Mouse (Mus musculus): Measurements from ENCODE around the gene Tmem169. TPM values are rescaled to one million over a fixed set of nuclear protein-coding genes. Genes with fewer than 3 reads are reported as not detected.

Gene Tmem169
- polyA plus RNA-seq, 1 experiment from 2014 or later = 2.6 TPM

- no peak overlapping the region for H3K9ac ChIP-seq (replicated peaks; ENCODE audit: low read depth, low read length)
- no peaks in the 10 kb centered on the region for H3K9me3 ChIP-seq (ENCODE audit: control insufficient read depth, low read depth, low read length)
- ATAC-seq (ENCODE audit: insufficient number of reproducible peaks, insufficient read depth, low FRiP score, low read depth) = no peak
- H3K27me3 ChIP-seq (ENCODE audit: control insufficient read depth, insufficient read depth, low read length) = no peaks in the 10 kb centered on the region
- H3K27ac ChIP-seq (ENCODE audit: low read length) = no peak overlapping the region; the same call in 1 of the 2 replicates
- no peak overlapping the region for H3K4me3 ChIP-seq (ENCODE audit: low read depth, low read length)
- no peaks in the 10 kb centered on the region; the same call in 1 of the 2 replicates for H3K4me1 ChIP-seq (ENCODE audit: control insufficient read depth, insufficient read depth, low read length)
- H3K4me2 ChIP-seq (replicated peaks; ENCODE audit: low read depth, low read length) = 0 out of 2 replicates have a peak overlapping the region, but pooled peaks have one; percentile 60
- 81% methylated on average over 9 of the region's 9 CpGs for WGBS
- H3K36me3 ChIP-seq (ENCODE audit: control insufficient read depth, insufficient read depth, low read length) = peaks cover 7% of the 10 kb centered on the region
Observed at GRCm38 (mm10) chr1:72256381-72257256, 27.6 kb upstream of the Tmem169 start.

GRCm38 (mm10) chr1:72263099-72263498 lies 21.1 kb upstream of the Tmem169 start:
- H3K4me3 ChIP-seq (ENCODE audit: low read depth, low read length) = no peak overlapping the region
- H3K36me3 ChIP-seq (ENCODE audit: control insufficient read depth, insufficient read depth, low read length) = peaks cover 15% of the 10 kb centered on the region
- H3K9ac ChIP-seq (replicated peaks; ENCODE audit: low read depth, low read length) = no peak overlapping the region
- H3K4me1 ChIP-seq (ENCODE audit: control insufficient read depth, insufficient read depth, low read length) = no peaks in the 10 kb centered on the region
- no peak overlapping the region for H3K4me2 ChIP-seq (replicated peaks; ENCODE audit: low read depth, low read length)
- 85% methylated on average over 3 of the region's 3 CpGs for WGBS
- H3K9me3 ChIP-seq (ENCODE audit: control insufficient read depth, low read depth, low read length) = no peaks in the 10 kb centered on the region
- no peaks in the 10 kb centered on the region for H3K27me3 ChIP-seq (ENCODE audit: control insufficient read depth, insufficient read depth, low read length)
- no peak overlapping the region for H3K27ac ChIP-seq (ENCODE audit: low read length)
- ATAC-seq (ENCODE audit: insufficient number of reproducible peaks, insufficient read depth, low FRiP score, low read depth) = no peak

DNA sequence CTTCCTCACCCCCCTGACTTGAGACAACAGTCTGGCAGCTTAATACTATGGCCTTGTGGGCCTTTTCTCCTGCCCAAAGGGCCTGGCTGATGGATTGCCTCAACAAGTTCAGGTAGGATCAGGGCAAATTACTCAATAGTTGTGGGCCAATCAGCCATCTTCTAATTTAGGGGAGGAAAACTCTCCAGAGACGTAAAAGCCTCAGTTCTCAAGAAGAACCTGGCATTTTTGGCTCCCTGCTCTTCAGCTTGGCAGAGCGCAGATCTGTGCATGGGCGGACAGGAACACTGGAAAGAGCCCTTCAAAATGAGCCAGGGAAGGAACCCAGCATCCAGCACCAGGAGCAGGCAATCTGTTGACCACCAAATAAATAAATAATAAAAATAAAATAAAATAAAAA lies 6.1 kb upstream of the Tmem169 start:
- peaks cover 3% of the 10 kb centered on the region; the same call in 1 of the 2 replicates for H3K4me1 ChIP-seq (ENCODE audit: control insufficient read depth, insufficient read depth, low read length)
- H3K36me3 ChIP-seq (ENCODE audit: control insufficient read depth, insufficient read depth, low read length) = peaks cover 7% of the 10 kb centered on the region; the same call in 1 of the 2 replicates
- WGBS = 94% methylated on average over 3 of the region's 3 CpGs
- H3K27ac ChIP-seq (ENCODE audit: low read length) = no peak overlapping the region
- no peak overlapping the region for H3K4me3 ChIP-seq (ENCODE audit: low read depth, low read length)
- H3K27me3 ChIP-seq (ENCODE audit: control insufficient read depth, insufficient read depth, low read length) = no peaks in the 10 kb centered on the region
- no peak overlapping the region for H3K4me2 ChIP-seq (replicated peaks; ENCODE audit: low read depth, low read length)
- ATAC-seq (ENCODE audit: insufficient number of reproducible peaks, insufficient read depth, low FRiP score, low read depth) = no peak
- H3K9me3 ChIP-seq (ENCODE audit: control insufficient read depth, low read depth, low read length) = no peaks in the 10 kb centered on the region
- H3K9ac ChIP-seq (replicated peaks; ENCODE audit: low read depth, low read length) = no peak overlapping the region

DNA sequence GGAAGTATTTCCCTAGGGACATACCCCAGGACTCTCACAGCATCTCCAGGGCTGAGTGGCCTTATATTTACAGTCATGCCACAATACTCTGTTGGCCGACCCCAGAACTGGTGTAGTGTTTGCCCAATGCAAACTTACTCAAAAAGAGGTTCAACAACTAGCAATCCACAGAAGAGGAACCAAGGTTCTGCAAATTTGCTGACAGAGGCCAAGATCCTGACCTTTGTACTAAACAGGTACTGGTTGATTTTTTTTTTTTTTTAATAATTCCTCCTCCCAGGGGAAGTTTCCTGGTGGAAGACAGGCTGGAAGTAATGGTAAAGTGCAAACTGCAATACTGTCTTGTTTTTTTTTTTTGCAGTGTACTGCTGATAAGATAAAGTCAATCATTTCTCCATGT lies 1.6 kb upstream of the Tmem169 start:
- WGBS = 67% methylated on average over 1 of the region's 1 CpGs
- H3K27ac ChIP-seq (ENCODE audit: low read length) = no peak overlapping the region
- H3K27me3 ChIP-seq (ENCODE audit: control insufficient read depth, insufficient read depth, low read length) = no peaks in the 10 kb centered on the region

DNA sequence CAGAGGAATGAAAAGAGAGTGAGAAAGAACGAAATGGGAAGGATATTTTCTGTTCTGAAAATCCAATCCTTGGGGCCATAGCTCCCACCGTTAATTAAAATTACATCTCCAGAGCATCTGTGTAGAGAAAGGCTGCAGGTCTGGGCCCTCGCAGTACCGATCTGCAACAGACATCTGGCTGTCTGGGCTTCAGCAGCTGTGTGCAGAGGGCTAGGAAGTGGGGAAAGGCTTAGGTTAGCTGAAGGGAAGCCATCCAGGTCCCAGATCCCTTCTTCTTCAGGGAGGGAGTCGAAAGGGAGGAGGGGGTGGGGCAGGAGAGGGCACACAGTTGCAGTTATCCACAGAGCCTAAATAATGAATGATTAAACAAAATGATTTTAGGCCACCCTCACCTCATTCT lies 370 bp downstream of the Tmem169 start:
- H3K4me2 ChIP-seq (replicated peaks; ENCODE audit: low read depth, low read length) = peak overlapping the region; percentile 80
- H3K9me3 ChIP-seq (ENCODE audit: control insufficient read depth, low read depth, low read length) = no peaks in the 10 kb centered on the region
- no peak for ATAC-seq (ENCODE audit: insufficient number of reproducible peaks, insufficient read depth, low FRiP score, low read depth)
- H3K36me3 ChIP-seq (ENCODE audit: control insufficient read depth, insufficient read depth, low read length) = no peaks in the 10 kb centered on the region
- peak overlapping the region; percentile 45 for H3K4me3 ChIP-seq (ENCODE audit: low read depth, low read length)
- H3K27ac ChIP-seq (ENCODE audit: low read length) = no peak overlapping the region
- 4% methylated on average over 5 of the region's 5 CpGs for WGBS
- H3K4me1 ChIP-seq (ENCODE audit: control insufficient read depth, insufficient read depth, low read length) = peaks cover 3% of the 10 kb centered on the region; the same call in 1 of the 2 replicates
- no peak overlapping the region for H3K9ac ChIP-seq (replicated peaks; ENCODE audit: low read depth, low read length)
- no peaks in the 10 kb centered on the region for H3K27me3 ChIP-seq (ENCODE audit: control insufficient read depth, insufficient read depth, low read length)

More for the DNA sequence above, 1.6 kb upstream of the Tmem169 start:
- no peak overlapping the region for H3K9ac ChIP-seq (replicated peaks; ENCODE audit: low read depth, low read length)
- H3K4me1 ChIP-seq (ENCODE audit: control insufficient read depth, insufficient read depth, low read length) = peaks cover 3% of the 10 kb centered on the region; the same call in 1 of the 2 replicates
- no peak overlapping the region for H3K4me2 ChIP-seq (replicated peaks; ENCODE audit: low read depth, low read length)
- no peaks in the 10 kb centered on the region for H3K36me3 ChIP-seq (ENCODE audit: control insufficient read depth, insufficient read depth, low read length)
- H3K4me3 ChIP-seq (ENCODE audit: low read depth, low read length) = no peak overlapping the region
- no peak for ATAC-seq (ENCODE audit: insufficient number of reproducible peaks, insufficient read depth, low FRiP score, low read depth)
- H3K9me3 ChIP-seq (ENCODE audit: control insufficient read depth, low read depth, low read length) = no peaks in the 10 kb centered on the region

- H3K4me3 ChIP-seq (ENCODE audit: low read depth, low read length) = no peak overlapping the region
- 36% methylated on average over 5 of the region's 5 CpGs for WGBS
Observed at GRCm38 (mm10) chr1:72286904-72287303, 2.7 kb downstream of the Tmem169 start.

GRCm38 (mm10) chr1:72287893-72288292 lies 3.7 kb downstream of the Tmem169 start:
- no peaks in the 10 kb centered on the region for H3K9me3 ChIP-seq (ENCODE audit: control insufficient read depth, low read depth, low read length)
- H3K27me3 ChIP-seq (ENCODE audit: control insufficient read depth, insufficient read depth, low read length) = no peaks in the 10 kb centered on the region
- ATAC-seq (ENCODE audit: insufficient number of reproducible peaks, insufficient read depth, low FRiP score, low read depth) = no peak
- H3K36me3 ChIP-seq (ENCODE audit: control insufficient read depth, insufficient read depth, low read length) = no peaks in the 10 kb centered on the region
- H3K4me3 ChIP-seq (ENCODE audit: low read depth, low read length) = no peak overlapping the region
- H3K4me1 ChIP-seq (ENCODE audit: control insufficient read depth, insufficient read depth, low read length) = no peaks in the 10 kb centered on the region
- 76% methylated on average over 4 of the region's 4 CpGs for whole genome bisulfite sequencing
- H3K27ac ChIP-seq (ENCODE audit: low read length) = no peak overlapping the region
- no peak overlapping the region for H3K4me2 ChIP-seq (replicated peaks; ENCODE audit: low read depth, low read length)
- no peak overlapping the region for H3K9ac ChIP-seq (replicated peaks; ENCODE audit: low read depth, low read length)

More at GRCm38 (mm10) chr1:72286904-72287303, 2.7 kb downstream of the Tmem169 start:
- Histone ChIP-seq H3K9ac (replicated peaks; ENCODE audit: low read depth, low read length) (no peak overlapping the region), H3K27ac (ENCODE audit: low read length) (no peak overlapping the region), H3K9me3 (ENCODE audit: control insufficient read depth, low read depth, low read length) (no peaks in the 10 kb centered on the region), H3K27me3 (ENCODE audit: control insufficient read depth, insufficient read depth, low read length) (no peaks in the 10 kb centered on the region), H3K4me1 (ENCODE audit: control insufficient read depth, insufficient read depth, low read length) (peaks cover 3% of the 10 kb centered on the region; the same call in 1 of the 2 replicates), H3K36me3 (ENCODE audit: control insufficient read depth, insufficient read depth, low read length) (no peaks in the 10 kb centered on the region), H3K4me2 (replicated peaks; ENCODE audit: low read depth, low read length) (no peak overlapping the region)
- ATAC-seq (ENCODE audit: insufficient number of reproducible peaks, insufficient read depth, low FRiP score, low read depth) = no peak

DNA sequence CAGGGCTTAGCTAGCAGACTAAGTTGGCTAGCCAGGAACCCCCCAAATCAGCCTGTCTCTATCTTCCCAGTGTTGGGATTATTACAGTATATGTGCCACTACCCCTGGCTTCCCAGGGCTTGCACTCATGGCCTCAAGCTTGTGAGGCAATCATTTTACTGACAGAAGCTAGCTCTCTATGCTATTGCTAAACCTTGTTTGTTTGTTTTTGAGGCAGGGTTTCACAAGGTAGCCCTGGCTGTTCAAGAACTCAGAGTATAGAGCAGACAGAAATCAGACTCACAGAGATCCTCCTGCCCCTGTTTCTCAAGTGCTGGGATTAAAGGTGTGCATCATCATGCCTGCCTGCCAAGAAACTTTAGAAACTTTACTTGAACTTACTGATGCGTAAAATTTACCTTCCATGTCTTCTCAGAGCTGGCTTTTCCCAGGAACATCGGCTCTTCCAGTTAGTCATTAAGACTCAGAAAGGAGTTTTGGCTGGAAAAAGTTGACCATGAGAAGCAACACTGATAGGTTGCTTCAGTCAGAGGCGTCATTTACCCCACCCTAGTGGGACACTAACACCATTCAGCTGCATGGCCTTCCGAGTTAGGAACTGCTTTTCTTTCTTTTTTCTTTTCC lies 4.5 kb downstream of the Tmem169 start:
- Histone ChIP-seq H3K27ac (ENCODE audit: low read length) (no peak overlapping the region), H3K4me2 (replicated peaks; ENCODE audit: low read depth, low read length) (no peak overlapping the region), H3K36me3 (ENCODE audit: control insufficient read depth, insufficient read depth, low read length) (no peaks in the 10 kb centered on the region), H3K9me3 (ENCODE audit: control insufficient read depth, low read depth, low read length) (no peaks in the 10 kb centered on the region), H3K27me3 (ENCODE audit: control insufficient read depth, insufficient read depth, low read length) (no peaks in the 10 kb centered on the region), H3K9ac (replicated peaks; ENCODE audit: low read depth, low read length) (no peak overlapping the region), H3K4me1 (ENCODE audit: control insufficient read depth, insufficient read depth, low read length) (no peaks in the 10 kb centered on the region), H3K4me3 (ENCODE audit: low read depth, low read length) (no peak overlapping the region)
- no peak for ATAC-seq (ENCODE audit: insufficient number of reproducible peaks, insufficient read depth, low FRiP score, low read depth)
- 85% methylated on average over 4 of the region's 4 CpGs for WGBS
